Mouse (Mus musculus): ENCODE results near the gene Gmds.

- no peak for TF ChIP-seq CTCF (IDR thresholded peaks at IDR 0.05; ENCODE audit: low read depth, low read length)
- TF ChIP-seq POLR2A (IDR thresholded peaks at IDR 0.05; ENCODE audit: extremely low read depth, insufficient read depth, low read length), result no peak
These were observed 319.9 kb downstream of the Gmds start for GRCm38 (mm10) chr13:32018518-32019255.
